Mouse (Mus musculus): ENCODE data around the gene Slit1. TPM values are rescaled to one million over a fixed set of nuclear protein-coding genes. Genes with fewer than 3 reads are reported as not detected.

Gene Slit1
- polyA plus RNA-seq, 1 experiment = 0.80 TPM

GRCm38 (mm10) chr19:41707850-41708249 is 35.6 kb downstream of the Slit1 start:
- Histone ChIP-seq H3K27me3 (ENCODE audit: control insufficient read depth, insufficient read depth, insufficient read length) (peaks cover 66% of the 10 kb centered on the region), H3K4me2 (ENCODE audit: low read depth) (no peak overlapping the region), H3ac (ENCODE audit: control insufficient read depth, insufficient read length) (no peak overlapping the region), H3K79me2 (ENCODE audit: control insufficient read depth, insufficient read depth) (no peaks in the 10 kb centered on the region), H3K4me3 (no peak overlapping the region), H3K36me3 (ENCODE audit: control insufficient read depth, insufficient read depth) (no peaks in the 10 kb centered on the region)
- TF ChIP-seq TCF3 (IDR thresholded peaks at IDR 0.05; ENCODE audit: insufficient read length, low read depth) (no peak), E2F4 (IDR thresholded peaks at IDR 0.05; ENCODE audit: insufficient read depth) (no peak), POLR2AphosphoS2 (IDR thresholded peaks at IDR 0.05; ENCODE audit: insufficient read length, low read depth) (no peak), MYOG (IDR thresholded peaks at IDR 0.05; ENCODE audit: control insufficient read depth in 1 of 3, insufficient read depth in 1 of 3, insufficient read length in 2 of 3, low read depth in 2 of 3) (no peak), USF1 (IDR thresholded peaks at IDR 0.05; ENCODE audit: low read depth) (no peak), SRF (IDR thresholded peaks at IDR 0.05; ENCODE audit: control insufficient read depth, insufficient read length, low read depth) (no peak), POLR2A (IDR thresholded peaks at IDR 0.05; ENCODE audit: insufficient read length, low read depth) (no peak), MAX (IDR thresholded peaks at IDR 0.05; ENCODE audit: low read depth) (no peak)

GRCm38 (mm10) chr19:41706094-41706828 is 37.2 kb downstream of the Slit1 start:
- Histone ChIP-seq H3K79me2 (ENCODE audit: control insufficient read depth, insufficient read depth) (no peaks in the 10 kb centered on the region), H3K36me3 (ENCODE audit: control insufficient read depth, insufficient read depth) (no peaks in the 10 kb centered on the region), H3K27me3 (ENCODE audit: control insufficient read depth, insufficient read depth, insufficient read length) (peaks cover 57% of the 10 kb centered on the region), H3K4me2 (ENCODE audit: low read depth) (no peak overlapping the region), H3ac (ENCODE audit: control insufficient read depth, insufficient read length) (no peak overlapping the region), H3K4me3 (no peak overlapping the region)
- no peak for TF ChIP-seq SRF (IDR thresholded peaks at IDR 0.05; ENCODE audit: control insufficient read depth, insufficient read length, low read depth)
- no peak for TF ChIP-seq REST (IDR thresholded peaks at IDR 0.05; ENCODE audit: insufficient read depth, insufficient read length)
- no peak for TF ChIP-seq POLR2A (IDR thresholded peaks at IDR 0.05; ENCODE audit: insufficient read length, low read depth)
- TF ChIP-seq TCF3 (IDR thresholded peaks at IDR 0.05; ENCODE audit: insufficient read length, low read depth) = no peak
- no peak for TF ChIP-seq TCF12 (IDR thresholded peaks at IDR 0.05; ENCODE audit: insufficient read depth, poor library complexity, severe bottlenecking)
- TF ChIP-seq POLR2AphosphoS2 (IDR thresholded peaks at IDR 0.05; ENCODE audit: insufficient read length, low read depth) = no peak
- TF ChIP-seq MYOG (IDR thresholded peaks at IDR 0.05; ENCODE audit: control insufficient read depth in 1 of 3, insufficient read depth in 1 of 3, insufficient read length in 2 of 3, low read depth in 2 of 3) = no peak

- Histone ChIP-seq H3ac (ENCODE audit: control insufficient read depth, insufficient read length) (no peak overlapping the region), H3K79me2 (ENCODE audit: control insufficient read depth, insufficient read depth) (no peaks in the 10 kb centered on the region), H3K4me2 (ENCODE audit: low read depth) (no peak overlapping the region), H3K27me3 (ENCODE audit: control insufficient read depth, insufficient read depth, insufficient read length) (peaks cover 56% of the 10 kb centered on the region), H3K36me3 (ENCODE audit: control insufficient read depth, insufficient read depth) (no peaks in the 10 kb centered on the region), H3K4me3 (no peak overlapping the region)
- TF ChIP-seq E2F4 (IDR thresholded peaks at IDR 0.05; ENCODE audit: insufficient read depth) = no peak
- no peak for TF ChIP-seq TCF3 (IDR thresholded peaks at IDR 0.05; ENCODE audit: insufficient read length, low read depth)
- no peak for TF ChIP-seq TCF12 (IDR thresholded peaks at IDR 0.05; ENCODE audit: insufficient read depth, poor library complexity, severe bottlenecking)
- no peak for TF ChIP-seq SRF (IDR thresholded peaks at IDR 0.05; ENCODE audit: control insufficient read depth, insufficient read length, low read depth)
- TF ChIP-seq USF1 (IDR thresholded peaks at IDR 0.05; ENCODE audit: low read depth) = no peak
- no peak for TF ChIP-seq CEBPB (IDR thresholded peaks at IDR 0.05; ENCODE audit: insufficient read depth, poor library complexity, severe bottlenecking)
Measured at GRCm38 (mm10) chr19:41705416-41705815, 38.0 kb downstream of the Slit1 start.

GRCm38 (mm10) chr19:41702638-41703037 is 40.8 kb downstream of the Slit1 start:
- no peak overlapping the region for H3K4me3 ChIP-seq

GRCm38 (mm10) chr19:41698857-41699424 is 44.5 kb downstream of the Slit1 start:
- Histone ChIP-seq H3K27me3 (ENCODE audit: control insufficient read depth, insufficient read depth, insufficient read length) (peaks cover 25% of the 10 kb centered on the region), H3ac (ENCODE audit: control insufficient read depth, insufficient read length) (no peak overlapping the region), H3K36me3 (ENCODE audit: control insufficient read depth, insufficient read depth) (no peaks in the 10 kb centered on the region), H3K4me2 (ENCODE audit: low read depth) (no peak overlapping the region), H3K79me2 (ENCODE audit: control insufficient read depth, insufficient read depth) (no peaks in the 10 kb centered on the region), H3K4me3 (no peak overlapping the region)
- TF ChIP-seq POLR2A (IDR thresholded peaks at IDR 0.05; ENCODE audit: insufficient read length, low read depth) = no peak
- TF ChIP-seq E2F4 (IDR thresholded peaks at IDR 0.05; ENCODE audit: insufficient read depth) = no peak
- TF ChIP-seq SRF (IDR thresholded peaks at IDR 0.05; ENCODE audit: control insufficient read depth, insufficient read length, low read depth) = no peak
- no peak for TF ChIP-seq MAX (IDR thresholded peaks at IDR 0.05; ENCODE audit: low read depth)
- no peak for TF ChIP-seq POLR2AphosphoS2 (IDR thresholded peaks at IDR 0.05; ENCODE audit: insufficient read length, low read depth)
- no peak for TF ChIP-seq USF1 (IDR thresholded peaks at IDR 0.05; ENCODE audit: low read depth)
- TF ChIP-seq MYOG (IDR thresholded peaks at IDR 0.05; ENCODE audit: control insufficient read depth in 1 of 3, insufficient read depth in 1 of 3, insufficient read length in 2 of 3, low read depth in 2 of 3) = no peak
- TF ChIP-seq REST (IDR thresholded peaks at IDR 0.05; ENCODE audit: insufficient read depth, insufficient read length) = no peak
- no peak for TF ChIP-seq MYOD1 (IDR thresholded peaks at IDR 0.05; ENCODE audit: control insufficient read depth in 1 of 3, insufficient read length in 2 of 3, low read depth in 2 of 3)
- TF ChIP-seq CEBPB (IDR thresholded peaks at IDR 0.05; ENCODE audit: insufficient read depth, poor library complexity, severe bottlenecking) = no peak
- TF ChIP-seq TCF12 (IDR thresholded peaks at IDR 0.05; ENCODE audit: insufficient read depth, poor library complexity, severe bottlenecking) = no peak
- TF ChIP-seq TCF3 (IDR thresholded peaks at IDR 0.05; ENCODE audit: insufficient read length, low read depth) = no peak

More at GRCm38 (mm10) chr19:41702638-41703037, 40.8 kb downstream of the Slit1 start:
- TF ChIP-seq CEBPB (IDR thresholded peaks at IDR 0.05; ENCODE audit: insufficient read depth, poor library complexity, severe bottlenecking) (no peak), E2F4 (IDR thresholded peaks at IDR 0.05; ENCODE audit: insufficient read depth) (no peak), REST (IDR thresholded peaks at IDR 0.05; ENCODE audit: insufficient read depth, insufficient read length) (no peak), USF1 (IDR thresholded peaks at IDR 0.05; ENCODE audit: low read depth) (no peak), POLR2A (IDR thresholded peaks at IDR 0.05; ENCODE audit: insufficient read length, low read depth) (no peak), MYOG (IDR thresholded peaks at IDR 0.05; ENCODE audit: control insufficient read depth in 1 of 3, insufficient read depth in 1 of 3, insufficient read length in 2 of 3, low read depth in 2 of 3) (no peak), POLR2AphosphoS2 (IDR thresholded peaks at IDR 0.05; ENCODE audit: insufficient read length, low read depth) (no peak), MAX (IDR thresholded peaks at IDR 0.05; ENCODE audit: low read depth) (no peak), TCF3 (IDR thresholded peaks at IDR 0.05; ENCODE audit: insufficient read length, low read depth) (no peak), SRF (IDR thresholded peaks at IDR 0.05; ENCODE audit: control insufficient read depth, insufficient read length, low read depth) (no peak), TCF12 (IDR thresholded peaks at IDR 0.05; ENCODE audit: insufficient read depth, poor library complexity, severe bottlenecking) (no peak), MYOD1 (IDR thresholded peaks at IDR 0.05; ENCODE audit: control insufficient read depth in 1 of 3, insufficient read length in 2 of 3, low read depth in 2 of 3) (no peak)
- H3K79me2 ChIP-seq (ENCODE audit: control insufficient read depth, insufficient read depth) = no peaks in the 10 kb centered on the region
- no peak overlapping the region for H3ac ChIP-seq (ENCODE audit: control insufficient read depth, insufficient read length)
- no peak overlapping the region for H3K4me2 ChIP-seq (ENCODE audit: low read depth)
- peaks cover 56% of the 10 kb centered on the region for H3K27me3 ChIP-seq (ENCODE audit: control insufficient read depth, insufficient read depth, insufficient read length)
- H3K36me3 ChIP-seq (ENCODE audit: control insufficient read depth, insufficient read depth) = no peaks in the 10 kb centered on the region
